Mouse (Mus musculus): ENCODE results near the gene Tmub1.

Tmub1 gene

GRCm38 (mm10) chr5:24447624-24448298 is at the start of gene Tmub1:
Tmub1 (minus strand) TSS chr5:24447854.
- peak; percentile 88 for DNase-seq

- DNase-seq, result no peak
Measured at GRCm38 (mm10) chr5:24496756-24497155, 49.1 kb upstream of the Tmub1 start.

GRCm38 (mm10) chr5:24495019-24495418 is 47.4 kb upstream of the Tmub1 start:
- DNase-seq, result no peak

GRCm38 (mm10) chr5:24492546-24493285 is 45.1 kb upstream of the Tmub1 start:
- DNase-seq, result peak; percentile 49

- DNase-seq, result no peak
Measured at GRCm38 (mm10) chr5:24490413-24490920, 42.8 kb upstream of the Tmub1 start.

GRCm38 (mm10) chr5:24486738-24487137 is 39.1 kb upstream of the Tmub1 start:
- no peak for DNase-seq

GRCm38 (mm10) chr5:24486097-24486496 is 38.4 kb upstream of the Tmub1 start:
- DNase-seq, result peak; percentile 93

- DNase-seq, result no peak
Measured at GRCm38 (mm10) chr5:24484963-24485362, 37.3 kb upstream of the Tmub1 start.

- peak; percentile 76 for DNase-seq
Measured at GRCm38 (mm10) chr5:24483326-24483725, 35.7 kb upstream of the Tmub1 start.

GRCm38 (mm10) chr5:24482247-24483079 is 34.8 kb upstream of the Tmub1 start:
- DNase-seq, result no peak

- peak; percentile 80 for DNase-seq
Measured at GRCm38 (mm10) chr5:24481647-24482046, 34.0 kb upstream of the Tmub1 start.

- no peak for DNase-seq
Measured at GRCm38 (mm10) chr5:24477909-24478308, 30.3 kb upstream of the Tmub1 start.

GRCm38 (mm10) chr5:24475476-24476241 is 28.0 kb upstream of the Tmub1 start:
- DNase-seq, result peak; percentile 90

GRCm38 (mm10) chr5:24474723-24475261 is 27.1 kb upstream of the Tmub1 start:
- DNase-seq, result peak; percentile 66

- peak; percentile 72 for DNase-seq
Measured at GRCm38 (mm10) chr5:24474025-24474722, 26.5 kb upstream of the Tmub1 start.

GRCm38 (mm10) chr5:24472884-24473619 is 25.4 kb upstream of the Tmub1 start:
- peak; percentile 33 for DNase-seq

GRCm38 (mm10) chr5:24470600-24470999 is 22.9 kb upstream of the Tmub1 start:
- peak; percentile 83 for DNase-seq

- DNase-seq, result no peak
Measured at GRCm38 (mm10) chr5:24466762-24467161, 19.1 kb upstream of the Tmub1 start.

- no peak for DNase-seq
Measured at GRCm38 (mm10) chr5:24455613-24456012, 8.0 kb upstream of the Tmub1 start.

- peak; percentile 19 for DNase-seq
Measured at GRCm38 (mm10) chr5:24455076-24455475, 7.4 kb upstream of the Tmub1 start.

GRCm38 (mm10) chr5:24453985-24454303 is 6.3 kb upstream of the Tmub1 start:
- no peak for DNase-seq
